Comparison of ENCODE assay signal across 8 mouse cellular contexts in genomic region chr6:13870919-13871624, GRCm38 (mm10). TPM values are rescaled to one million over a fixed set of nuclear protein-coding genes. Genes with fewer than 3 reads are reported as not detected.
DNase-seq lines count a peak whose midpoint lies in the region; ATAC-seq and TF ChIP-seq lines count a peak whose summit lies in the region.

2610001J05Rik (minus strand) TSS chr6:13871518.

- H3K36me3 ChIP-seq in E14TG2a.4 (ENCODE audit: insufficient read depth, low read length): peaks cover 26% of the 10 kb centered on the region
- H3K36me3 ChIP-seq in forebrain, embryonic 12.5 days (replicated peaks): no peaks in the 10 kb centered on the region
- H3K36me3 ChIP-seq in heart, postnatal 0 days (replicated peaks; ENCODE audit: control insufficient read depth, insufficient read depth, low read length): peaks cover 5% of the 10 kb centered on the region; the same call in 1 of the 2 replicates
- no peaks in the 10 kb centered on the region for H3K36me3 ChIP-seq in liver, embryonic 16.5 days (ENCODE audit: control insufficient read depth, insufficient read depth)
- H3K36me3 ChIP-seq in neural tube, embryonic 13.5 days: no peaks in the 10 kb centered on the region
- H3K36me3 ChIP-seq in testis, adult 2 months (ENCODE audit: control insufficient read depth, insufficient read depth, low read length): no peaks in the 10 kb centered on the region

- DNase-seq in c-Kit-positive CD71-positive TER-119-positive erythroid progenitor cells, embryonic 14.5 days (ENCODE audit: low spot score): peak; percentile 90
- DNase-seq in heart, postnatal 0 days (ENCODE audit: low spot score): peak; percentile 96
- peak; percentile 89 to 94 for DNase-seq in kidney, postnatal 4 days

- peak within 1 kb of the TSS; percentile 59 for H3K27ac ChIP-seq in forebrain, embryonic 12.5 days
- peak within 1 kb of the TSS; percentile 93 for H3K27ac ChIP-seq in heart, postnatal 0 days (ENCODE audit: low read depth)
- peak within 1 kb of the TSS; percentile 79 for H3K27ac ChIP-seq in liver, embryonic 16.5 days (ENCODE audit: low read length)
- peak within 1 kb of the TSS; percentile 39 for H3K27ac ChIP-seq in neural tube, embryonic 13.5 days (replicated peaks)
- peak within 1 kb of the TSS; percentile 55 for H3K27ac ChIP-seq in testis, adult 2 months (ENCODE audit: control insufficient read depth, insufficient read depth, low read depth, low read length)

- peak; percentile 97 for TF ChIP-seq POLR2A in testis, adult 2 months (IDR thresholded peaks at IDR 0.05; ENCODE audit: control insufficient read depth, low read depth, low read length)

- ATAC-seq in forebrain, embryonic 12.5 days (ENCODE audit: low FRiP score): peak; percentile 99
- ATAC-seq in heart, postnatal 0 days (ENCODE audit: insufficient read depth, low read depth): peak; percentile 100
- ATAC-seq in liver, embryonic 16.5 days (ENCODE audit: low read depth): peak; percentile 100
- ATAC-seq in neural tube, embryonic 13.5 days (ENCODE audit: low read depth): peak; percentile 100

- TF ChIP-seq CTCF in E14TG2a.4 (conservative IDR thresholded peaks at IDR 0.05; ENCODE audit: low read length): no peak
- no peak for TF ChIP-seq CTCF in heart, postnatal 0 days (IDR thresholded peaks at IDR 0.05; ENCODE audit: low read depth)
- TF ChIP-seq CTCF in testis, adult 2 months (IDR thresholded peaks at IDR 0.05; ENCODE audit: control insufficient read depth, insufficient read depth, insufficient replicate concordance, low read depth, low read length): no peak

- WGBS in forebrain, embryonic 12.5 days: 2% methylated on average over 19 of the region's 19 CpGs
- WGBS in heart, postnatal 0 days: 1% methylated on average over 19 of the region's 19 CpGs
- under 1% methylated on average over 19 of the region's 19 CpGs for WGBS in liver, embryonic 16.5 days (ENCODE audit: insufficient replicate concordance)
- 2% methylated on average over 19 of the region's 19 CpGs for WGBS in neural tube, embryonic 13.5 days

- peak within 1 kb of the TSS; percentile 54 for H3K4me2 ChIP-seq in forebrain, embryonic 12.5 days
- H3K4me2 ChIP-seq in heart, postnatal 0 days (ENCODE audit: low read depth, low read length): peak within 1 kb of the TSS; percentile 68
- H3K4me2 ChIP-seq in liver, embryonic 16.5 days (ENCODE audit: low read depth, low read length): peak within 1 kb of the TSS; percentile 64
- H3K4me2 ChIP-seq in neural tube, embryonic 13.5 days: peak within 1 kb of the TSS; percentile 55

- TF ChIP-seq EP300 in heart, postnatal 0 days (IDR thresholded peaks at IDR 0.05; ENCODE audit: low read depth): no peak

- H3K4me1 ChIP-seq in E14TG2a.4 (replicated peaks; ENCODE audit: low read depth, low read length): peaks cover 12% of the 10 kb centered on the region
- H3K4me1 ChIP-seq in forebrain, embryonic 12.5 days: peaks cover 6% of the 10 kb centered on the region
- H3K4me1 ChIP-seq in heart, postnatal 0 days (ENCODE audit: control insufficient read depth, insufficient read depth): peaks cover 13% of the 10 kb centered on the region; the same call in 1 of the 2 replicates
- peaks cover 2% of the 10 kb centered on the region for H3K4me1 ChIP-seq in liver, embryonic 16.5 days (ENCODE audit: control insufficient read depth, low read depth, low read length)
- peaks cover 15% of the 10 kb centered on the region for H3K4me1 ChIP-seq in neural tube, embryonic 13.5 days (replicated peaks)
- peaks cover 2% of the 10 kb centered on the region; the same call in 1 of the 2 replicates for H3K4me1 ChIP-seq in testis, adult 2 months (ENCODE audit: control insufficient read depth, insufficient read depth, low read length)

- peak within 1 kb of the TSS; percentile 65 for H3K9ac ChIP-seq in forebrain, embryonic 12.5 days
- H3K9ac ChIP-seq in heart, postnatal 0 days (replicated peaks; ENCODE audit: low read depth, low read length): peak within 1 kb of the TSS; percentile 85
- H3K9ac ChIP-seq in liver, embryonic 16.5 days (ENCODE audit: low read depth, low read length): peak within 1 kb of the TSS; percentile 71
- peak within 1 kb of the TSS; percentile 71 for H3K9ac ChIP-seq in neural tube, embryonic 13.5 days

- H3K9me3 ChIP-seq in E14TG2a.4 (ENCODE audit: low read length): no peaks in the 10 kb centered on the region
- H3K9me3 ChIP-seq in forebrain, embryonic 12.5 days: no peaks in the 10 kb centered on the region
- no peaks in the 10 kb centered on the region for H3K9me3 ChIP-seq in heart, postnatal 0 days (replicated peaks; ENCODE audit: control insufficient read depth, low read length)
- no peaks in the 10 kb centered on the region for H3K9me3 ChIP-seq in liver, embryonic 16.5 days (replicated peaks; ENCODE audit: control insufficient read depth, low read length)
- no peaks in the 10 kb centered on the region for H3K9me3 ChIP-seq in neural tube, embryonic 13.5 days

- peak within 1 kb of the TSS; percentile 82 for H3K4me3 ChIP-seq in E14TG2a.4 (replicated peaks; ENCODE audit: low read length)
- H3K4me3 ChIP-seq in forebrain, embryonic 12.5 days (replicated peaks): peak within 1 kb of the TSS; percentile 56
- peak within 1 kb of the TSS; percentile 87 for H3K4me3 ChIP-seq in heart, postnatal 0 days (ENCODE audit: low read depth, low read length)
- peak within 1 kb of the TSS; percentile 77 for H3K4me3 ChIP-seq in liver, embryonic 16.5 days (ENCODE audit: low read depth, low read length)
- peak within 1 kb of the TSS; percentile 53 for H3K4me3 ChIP-seq in neural tube, embryonic 13.5 days
- H3K4me3 ChIP-seq in testis, adult 2 months (ENCODE audit: control insufficient read depth, low read depth, low read length): peak within 1 kb of the TSS; percentile 94

- H3K27me3 ChIP-seq in E14TG2a.4 (ENCODE audit: insufficient read depth, low read length): no peaks in the 10 kb centered on the region
- no peaks in the 10 kb centered on the region for H3K27me3 ChIP-seq in forebrain, embryonic 12.5 days
- H3K27me3 ChIP-seq in heart, postnatal 0 days (ENCODE audit: control insufficient read depth, insufficient read depth, low read length): no peaks in the 10 kb centered on the region
- no peaks in the 10 kb centered on the region for H3K27me3 ChIP-seq in liver, embryonic 16.5 days (ENCODE audit: control insufficient read depth, insufficient read depth, low read depth, low read length)
- no peaks in the 10 kb centered on the region for H3K27me3 ChIP-seq in neural tube, embryonic 13.5 days
- no peaks in the 10 kb centered on the region for H3K27me3 ChIP-seq in testis, adult 2 months (ENCODE audit: control insufficient read depth, insufficient read depth, low read length)

RNA-seq across cellular contexts. Expression of gene 2610001J05Rik, which starts in this region (rescaled TPM):
- polyA plus RNA-seq in forebrain, embryonic 12.5 days (2016; fragmentation: Nextera tagmentation; extraction: Ambion mirVana): 93.7 and 97.0 TPM in 2 replicates
- 5.6 and 24.4 TPM in 2 replicates for total RNA-seq in heart, postnatal 0 days (2014; rRNA removed; ENCODE audit: low replicate concordance)
- 119 and 129 TPM in 2 replicates for polyA plus RNA-seq in heart, postnatal 0 days (2015; fragmentation: Nextera tagmentation; extraction: Ambion mirVana)
- polyA plus RNA-seq in liver, embryonic 16.5 days (2015; fragmentation: Nextera tagmentation; extraction: Ambion mirVana): 33.5 and 37.7 TPM in 2 replicates
- 89.4 and 93.9 TPM in 2 replicates for polyA plus RNA-seq in neural tube, embryonic 13.5 days (2015; fragmentation: Nextera tagmentation; extraction: Ambion mirVana)
- 7.2 and 8.6 TPM in 2 replicates for polyA plus RNA-seq in testis, adult 2 months (2012; rRNA removed)

Comparison
In these comparisons a context has a peak if more than half of its experiments do, and no peak if none do; other contexts are left out.
1. Peak in every context shown above with its lines: DNase-seq, ATAC-seq, H3K4me3 ChIP-seq and H3K27ac ChIP-seq.
2. H3K27ac ChIP-seq: peak in every context shown above with its lines; median percentile 93 in heart, postnatal 0 days; 79 in liver, embryonic 16.5 days; 59 in forebrain, embryonic 12.5 days; 55 in testis, adult 2 months; 39 in neural tube, embryonic 13.5 days.